Mouse (Mus musculus): ENCODE measurements at regions not wholly inside any gene's neighbourhood (a gene's known extent, or its start where the extent isn't known, plus 50 kb on each side); places are given as distances from the start of the nearest gene placed in this dataset.

- TF ChIP-seq POLR2A (IDR thresholded peaks at IDR 0.05; ENCODE audit: borderline replicate concordance, control insufficient read depth, low read depth, low read length) (no peak), CTCF (IDR thresholded peaks at IDR 0.05; ENCODE audit: control insufficient read depth, insufficient read depth, low read length) (no peak)
These were observed 318.8 kb downstream of the Cd83 start for GRCm38 (mm10) chr13:44103340-44103739.

Measured in bone marrow, adult 2 months (tissue).